29 mouse cellular contexts compared by ENCODE assay signal in genomic region chr13:109669965-109670364, GRCm38 (mm10).
DNase-seq lines count a peak whose midpoint lies in the region; ATAC-seq and TF ChIP-seq lines count a peak whose summit lies in the region.
"Had no signal": no experiment of that assay in that cellular context is flagged by ENCODE, and none has a peak within 500 bp of the region (broad histone marks: within the 10 kb centered on the region; RNA-seq: fewer than 3 reads in every experiment).

No protein-coding gene starts in this region.

- TF ChIP-seq CTCF in kidney, adult 2 months (conservative IDR thresholded peaks at IDR 0.05; ENCODE audit: insufficient read depth, insufficient read length, low read depth, low read length) = no peak
- TF ChIP-seq CTCF in midbrain, postnatal 0 days (IDR thresholded peaks at IDR 0.05) = no peak

- no peak overlapping the region for H3K4me2 ChIP-seq in kidney, embryonic 14.5 days (replicated peaks; ENCODE audit: low read depth, low read length)
- no peak overlapping the region for H3K4me2 ChIP-seq in kidney, embryonic 16.5 days (replicated peaks; ENCODE audit: low read depth, low read length)
- no peak overlapping the region for H3K4me2 ChIP-seq in midbrain, postnatal 0 days (ENCODE audit: low read depth, low read length, poor library complexity, severe bottlenecking)
- H3K4me2 ChIP-seq in forebrain, embryonic 11.5 days (ENCODE audit: low read depth, low read length, severe bottlenecking) = no peak overlapping the region
- H3K4me2 ChIP-seq: embryonic facial prominence, embryonic 13.5 days; lung, embryonic 14.5 days; midbrain, embryonic 11.5 days; neural tube, embryonic 12.5 days had no signal

- WGBS in kidney, adult 2 months = 53% methylated on average over 4 of the region's 4 CpGs
- WGBS in kidney, embryonic 14.5 days = 71% methylated on average over 4 of the region's 4 CpGs
- 62% methylated on average over 4 of the region's 4 CpGs for WGBS in kidney, embryonic 16.5 days
- WGBS in midbrain, postnatal 0 days = 86% methylated on average over 4 of the region's 4 CpGs
- WGBS in forebrain, embryonic 11.5 days = 75% methylated on average over 4 of the region's 4 CpGs

- H3K9me3 ChIP-seq in kidney, embryonic 14.5 days (ENCODE audit: control insufficient read depth, low read length) = no peaks in the 10 kb centered on the region
- H3K9me3 ChIP-seq in kidney, embryonic 16.5 days (ENCODE audit: low read length) = no peaks in the 10 kb centered on the region
- no peaks in the 10 kb centered on the region for H3K9me3 ChIP-seq in midbrain, postnatal 0 days (ENCODE audit: low read length)
- no peaks in the 10 kb centered on the region for H3K9me3 ChIP-seq in forebrain, embryonic 11.5 days (ENCODE audit: control insufficient read depth, low read length)
- H3K9me3 ChIP-seq: embryonic facial prominence, embryonic 13.5 days; forebrain, embryonic 10.5 days; neural tube, embryonic 12.5 days had no signal

- no peak overlapping the region for H3K4me3 ChIP-seq in kidney, adult 2 months (ENCODE audit: insufficient read depth, low read depth, low read length)
- H3K4me3 ChIP-seq in kidney, embryonic 14.5 days (ENCODE audit: low read length) = no peak overlapping the region
- no peak overlapping the region for H3K4me3 ChIP-seq in kidney, embryonic 16.5 days (ENCODE audit: low read length)
- no peak overlapping the region for H3K4me3 ChIP-seq in midbrain, postnatal 0 days (ENCODE audit: low read depth, low read length)
- H3K4me3 ChIP-seq in forebrain, embryonic 11.5 days (ENCODE audit: low read depth, low read length) = no peak overlapping the region
- H3K4me3 ChIP-seq: embryonic facial prominence, embryonic 13.5 days; forebrain, embryonic 10.5 days; myocyte; neural tube, embryonic 12.5 days had no signal

- DNase-seq in kidney, adult 2 months = peak; percentile 50
- DNase-seq in 3T3-L1 (ENCODE audit: low read depth, low spot score) = peak; percentile 21
- DNase-seq in kidney, postnatal 36 days = peak; percentile 37 to 47
- no peak for DNase-seq in midbrain, postnatal 0 days (ENCODE audit: low spot score)
- no peak for DNase-seq in forebrain, embryonic 11.5 days (ENCODE audit: low spot score)
- DNase-seq: adrenal gland, adult 2 months; adrenal gland, postnatal 36 days; cerebellum, adult 9-10 months; cerebellum, postnatal 36 days; embryo, embryonic 11 days; forebrain, postnatal 0 days; layer of hippocampus, postnatal 36 days; left cerebral cortex, postnatal 4 days; lung, embryonic 14.5 days; lung, postnatal 36 days; right cerebral cortex, adult 18-20 months; spleen, adult 18-20 months; thymus, postnatal 4 days had no signal

- no peak for ATAC-seq in kidney, embryonic 14.5 days (ENCODE audit: low FRiP score, low TSS enrichment)
- ATAC-seq in kidney, embryonic 16.5 days (ENCODE audit: low FRiP score, low TSS enrichment) = peak; percentile 72; the same call in 1 of the 2 replicates
- no peak for ATAC-seq in midbrain, postnatal 0 days (ENCODE audit: low FRiP score)
- no peak for ATAC-seq in forebrain, embryonic 11.5 days (replicated peaks; ENCODE audit: low FRiP score)
- ATAC-seq in cerebellum, adult (ENCODE audit: insufficient number of reproducible peaks, low FRiP score, low TSS enrichment) = no peak
- ATAC-seq: CD4-positive, CD25-positive, alpha-beta regulatory T cell, adult 4 months; forebrain, postnatal 0 days; hindbrain, embryonic 16.5 days; midbrain, embryonic 16.5 days had no signal

- TF ChIP-seq POLR2A in kidney, adult 2 months (IDR thresholded peaks at IDR 0.05; ENCODE audit: low read depth, low read length) = no peak

- peaks cover 19% of the 10 kb centered on the region for H3K4me1 ChIP-seq in kidney, adult 2 months (ENCODE audit: control insufficient read depth, insufficient read depth, low read length)
- H3K4me1 ChIP-seq in kidney, embryonic 14.5 days (ENCODE audit: control insufficient read depth, insufficient read depth, low read length) = peaks cover 13% of the 10 kb centered on the region; the same call in 1 of the 2 replicates
- peaks cover 26% of the 10 kb centered on the region for H3K4me1 ChIP-seq in kidney, embryonic 16.5 days (ENCODE audit: insufficient read depth, low read length)
- no peaks in the 10 kb centered on the region for H3K4me1 ChIP-seq in midbrain, postnatal 0 days (ENCODE audit: insufficient read depth, low read length)
- no peaks in the 10 kb centered on the region for H3K4me1 ChIP-seq in forebrain, embryonic 11.5 days (replicated peaks; ENCODE audit: control insufficient read depth, insufficient read depth, low read length)

- H3K27ac ChIP-seq in kidney, adult 2 months (ENCODE audit: insufficient read depth, low read depth, low read length) = no peak overlapping the region
- H3K27ac ChIP-seq in kidney, embryonic 14.5 days (ENCODE audit: low read depth, low read length) = no peak overlapping the region
- no peak overlapping the region for H3K27ac ChIP-seq in kidney, embryonic 16.5 days (ENCODE audit: low read length)
- H3K27ac ChIP-seq in midbrain, postnatal 0 days (ENCODE audit: low read depth, low read length) = no peak overlapping the region
- H3K27ac ChIP-seq in forebrain, embryonic 11.5 days (ENCODE audit: low read depth, low read length) = no peak overlapping the region
- H3K27ac ChIP-seq: embryonic facial prominence, embryonic 13.5 days; forebrain, embryonic 10.5 days; neural tube, embryonic 12.5 days had no signal

- no peaks in the 10 kb centered on the region for H3K27me3 ChIP-seq in kidney, adult 2 months (replicated peaks; ENCODE audit: control insufficient read depth, insufficient read depth, low read length)
- no peaks in the 10 kb centered on the region for H3K27me3 ChIP-seq in kidney, embryonic 14.5 days (ENCODE audit: control insufficient read depth, insufficient read depth, low read length)
- no peaks in the 10 kb centered on the region for H3K27me3 ChIP-seq in kidney, embryonic 16.5 days (ENCODE audit: insufficient read depth, low read length)
- H3K27me3 ChIP-seq in midbrain, postnatal 0 days (ENCODE audit: insufficient read depth, low read length) = no peaks in the 10 kb centered on the region
- H3K27me3 ChIP-seq in forebrain, embryonic 11.5 days (ENCODE audit: control insufficient read depth, insufficient read depth, low read length) = no peaks in the 10 kb centered on the region
- H3K27me3 ChIP-seq: embryonic facial prominence, embryonic 13.5 days; neural tube, embryonic 12.5 days had no signal

- no peak overlapping the region for H3K9ac ChIP-seq in kidney, embryonic 14.5 days (ENCODE audit: low read depth, low read length)
- no peak overlapping the region for H3K9ac ChIP-seq in kidney, embryonic 16.5 days (replicated peaks; ENCODE audit: low read length)
- H3K9ac ChIP-seq in midbrain, postnatal 0 days (replicated peaks; ENCODE audit: low read length, poor library complexity, severe bottlenecking) = no peak overlapping the region
- H3K9ac ChIP-seq in forebrain, embryonic 11.5 days (ENCODE audit: low read length) = no peak overlapping the region
- H3K9ac ChIP-seq: embryonic facial prominence, embryonic 13.5 days; forebrain, postnatal 0 days; lung, embryonic 14.5 days; neural tube, embryonic 12.5 days had no signal

- no peaks in the 10 kb centered on the region for H3K36me3 ChIP-seq in kidney, adult 2 months (ENCODE audit: control insufficient read depth, insufficient read depth, low read length)
- no peaks in the 10 kb centered on the region for H3K36me3 ChIP-seq in kidney, embryonic 14.5 days (ENCODE audit: control insufficient read depth, insufficient read depth, low read length)
- no peaks in the 10 kb centered on the region for H3K36me3 ChIP-seq in kidney, embryonic 16.5 days (ENCODE audit: insufficient read depth, low read length)
- no peaks in the 10 kb centered on the region for H3K36me3 ChIP-seq in midbrain, postnatal 0 days (ENCODE audit: insufficient read depth, low read length)
- no peaks in the 10 kb centered on the region for H3K36me3 ChIP-seq in forebrain, embryonic 11.5 days (ENCODE audit: control insufficient read depth, insufficient read depth, low read length)
- H3K36me3 ChIP-seq: embryonic facial prominence, embryonic 13.5 days; forebrain, embryonic 10.5 days; neural tube, embryonic 12.5 days had no signal

Comparison
In these comparisons a context has a peak if more than half of its experiments do, and no peak if none do; other contexts are left out.
1. DNase-seq: peak in kidney, adult 2 months (single experiment), 3T3-L1 (single experiment) and kidney, postnatal 36 days (2 of 2); none in midbrain, postnatal 0 days (single experiment) and forebrain, embryonic 11.5 days (single experiment).